18 mouse cellular contexts compared by ENCODE assay signal in genomic region chr2:156951301-156952094, GRCm38 (mm10). TPM values are rescaled to one million over a fixed set of nuclear protein-coding genes. Genes with fewer than 3 reads are reported as not detected.
DNase-seq lines count a peak whose midpoint lies in the region; ATAC-seq and TF ChIP-seq lines count a peak whose summit lies in the region.
"Had no signal": no experiment of that assay in that cellular context is flagged by ENCODE, and none has a peak within 500 bp of the region (broad histone marks: within the 10 kb centered on the region; RNA-seq: fewer than 3 reads in every experiment).

No protein-coding gene starts in this region.

- TF ChIP-seq CTCF in kidney, postnatal 0 days (IDR thresholded peaks at IDR 0.05; ENCODE audit: low read depth): no peak
- TF ChIP-seq CTCF in stomach, postnatal 0 days (IDR thresholded peaks at IDR 0.05; ENCODE audit: low read depth): no peak
- TF ChIP-seq CTCF in midbrain, postnatal 0 days (IDR thresholded peaks at IDR 0.05): no peak

- H3K27ac ChIP-seq in kidney, postnatal 0 days: no peak overlapping the region
- H3K27ac ChIP-seq in intestine, embryonic 15.5 days: no peak overlapping the region
- 0 out of 2 replicates have a peak overlapping the region, but pooled peaks have one; percentile 12 for H3K27ac ChIP-seq in liver, embryonic 12.5 days
- no peak overlapping the region for H3K27ac ChIP-seq in stomach, postnatal 0 days (replicated peaks)
- no peak overlapping the region for H3K27ac ChIP-seq in midbrain, postnatal 0 days (ENCODE audit: low read depth, low read length)
- H3K27ac ChIP-seq: embryonic facial prominence, embryonic 15.5 days; gastrocnemius, adult 2 months; heart, adult 2 months; hindbrain, embryonic 13.5 days; neural tube, embryonic 13.5 days had no signal

- H3K4me2 ChIP-seq in kidney, postnatal 0 days (ENCODE audit: low read length): no peak overlapping the region
- no peak overlapping the region for H3K4me2 ChIP-seq in intestine, embryonic 15.5 days (replicated peaks)
- no peak overlapping the region for H3K4me2 ChIP-seq in liver, embryonic 12.5 days
- H3K4me2 ChIP-seq in stomach, postnatal 0 days (replicated peaks; ENCODE audit: low read depth): no peak overlapping the region
- H3K4me2 ChIP-seq in midbrain, postnatal 0 days (ENCODE audit: low read depth, low read length, poor library complexity, severe bottlenecking): no peak overlapping the region
- H3K4me2 ChIP-seq: embryonic facial prominence, embryonic 15.5 days; hindbrain, embryonic 13.5 days; neural tube, embryonic 13.5 days had no signal

- no peak overlapping the region for H3K9ac ChIP-seq in kidney, postnatal 0 days (ENCODE audit: low read depth, low read length)
- no peak overlapping the region for H3K9ac ChIP-seq in intestine, embryonic 15.5 days
- no peak overlapping the region for H3K9ac ChIP-seq in liver, embryonic 12.5 days
- no peak overlapping the region for H3K9ac ChIP-seq in stomach, postnatal 0 days (ENCODE audit: low read length)
- H3K9ac ChIP-seq in midbrain, postnatal 0 days (replicated peaks; ENCODE audit: low read length, poor library complexity, severe bottlenecking): no peak overlapping the region
- H3K9ac ChIP-seq: embryonic facial prominence, embryonic 15.5 days; hindbrain, embryonic 13.5 days; neural tube, embryonic 13.5 days had no signal

- no peaks in the 10 kb centered on the region for H3K9me3 ChIP-seq in kidney, postnatal 0 days (replicated peaks; ENCODE audit: low read length)
- H3K9me3 ChIP-seq in intestine, embryonic 15.5 days: no peaks in the 10 kb centered on the region
- no peaks in the 10 kb centered on the region for H3K9me3 ChIP-seq in liver, embryonic 12.5 days (replicated peaks)
- H3K9me3 ChIP-seq in stomach, postnatal 0 days (ENCODE audit: control insufficient read depth, low read length): no peaks in the 10 kb centered on the region
- H3K9me3 ChIP-seq in midbrain, postnatal 0 days (ENCODE audit: low read length): no peaks in the 10 kb centered on the region
- H3K9me3 ChIP-seq: embryonic facial prominence, embryonic 15.5 days; hindbrain, embryonic 13.5 days; neural tube, embryonic 13.5 days had no signal

- H3K4me1 ChIP-seq in kidney, postnatal 0 days (replicated peaks; ENCODE audit: insufficient read depth, low read length): no peaks in the 10 kb centered on the region
- no peaks in the 10 kb centered on the region for H3K4me1 ChIP-seq in intestine, embryonic 15.5 days (replicated peaks)
- peaks cover 31% of the 10 kb centered on the region for H3K4me1 ChIP-seq in liver, embryonic 12.5 days
- H3K4me1 ChIP-seq in stomach, postnatal 0 days (replicated peaks; ENCODE audit: control insufficient read depth, insufficient read depth): no peaks in the 10 kb centered on the region
- no peaks in the 10 kb centered on the region for H3K4me1 ChIP-seq in midbrain, postnatal 0 days (ENCODE audit: insufficient read depth, low read length)
- H3K4me1 ChIP-seq: embryonic facial prominence, embryonic 15.5 days; hindbrain, embryonic 13.5 days; neural tube, embryonic 13.5 days had no signal

- peak; percentile 13 for DNase-seq in kidney, postnatal 0 days (ENCODE audit: low spot score)
- no peak for DNase-seq in kidney, postnatal 14 days
- peak; percentile 49 for DNase-seq in stomach, postnatal 0 days (ENCODE audit: low spot score)
- no peak for DNase-seq in spleen, postnatal 14 days (ENCODE audit: low spot score in 2 of 2)
- no peak for DNase-seq in midbrain, postnatal 0 days (ENCODE audit: low spot score)
- DNase-seq: adrenal gland, postnatal 14 days; cerebellum, adult 2 months; gastrocnemius, adult 2 months; heart, adult 2 months; heart, postnatal 10 days; kidney, postnatal 25 days; thymus, adult 18-20 months had no signal

- no peaks in the 10 kb centered on the region for H3K27me3 ChIP-seq in kidney, postnatal 0 days (ENCODE audit: insufficient read depth, low read length)
- no peaks in the 10 kb centered on the region for H3K27me3 ChIP-seq in intestine, embryonic 15.5 days (replicated peaks)
- H3K27me3 ChIP-seq in liver, embryonic 12.5 days (replicated peaks): no peaks in the 10 kb centered on the region
- H3K27me3 ChIP-seq in stomach, postnatal 0 days (ENCODE audit: control insufficient read depth, insufficient read depth, low read length): no peaks in the 10 kb centered on the region
- H3K27me3 ChIP-seq in midbrain, postnatal 0 days (ENCODE audit: insufficient read depth, low read length): no peaks in the 10 kb centered on the region
- H3K27me3 ChIP-seq: embryonic facial prominence, embryonic 15.5 days; hindbrain, embryonic 13.5 days; neural tube, embryonic 13.5 days had no signal

- peaks cover 10% of the 10 kb centered on the region; the same call in 1 of the 2 replicates for H3K36me3 ChIP-seq in kidney, postnatal 0 days (ENCODE audit: insufficient read depth, low read length)
- H3K36me3 ChIP-seq in intestine, embryonic 15.5 days: no peaks in the 10 kb centered on the region
- peaks cover 53% of the 10 kb centered on the region for H3K36me3 ChIP-seq in liver, embryonic 12.5 days
- H3K36me3 ChIP-seq in stomach, postnatal 0 days (ENCODE audit: control insufficient read depth, insufficient read depth, low read length): 0 out of 2 replicates have a peak, but pooled peaks cover 8% of the 10 kb centered on the region
- H3K36me3 ChIP-seq in midbrain, postnatal 0 days (ENCODE audit: insufficient read depth, low read length): peaks cover 22% of the 10 kb centered on the region

- ATAC-seq in kidney, postnatal 0 days (replicated peaks; ENCODE audit: low FRiP score, low read depth): peak; percentile 85
- peak; percentile 97 for ATAC-seq in intestine, embryonic 15.5 days
- no peak for ATAC-seq in liver, embryonic 12.5 days
- peak; percentile 94 for ATAC-seq in stomach, postnatal 0 days (ENCODE audit: low FRiP score, low TSS enrichment)
- ATAC-seq in midbrain, postnatal 0 days (ENCODE audit: low FRiP score): no peak
- ATAC-seq: CD4-positive, CD25-positive, alpha-beta regulatory T cell, adult 4 months had no signal

- TF ChIP-seq EP300 in stomach, postnatal 0 days (optimal IDR thresholded peaks at IDR 0.05): no peak

- no peak overlapping the region for H3K4me3 ChIP-seq in kidney, postnatal 0 days (replicated peaks; ENCODE audit: low read depth, low read length)
- H3K4me3 ChIP-seq in intestine, embryonic 15.5 days (replicated peaks): no peak overlapping the region
- no peak overlapping the region for H3K4me3 ChIP-seq in liver, embryonic 12.5 days
- no peak overlapping the region for H3K4me3 ChIP-seq in stomach, postnatal 0 days (ENCODE audit: low read depth, low read length)
- no peak overlapping the region for H3K4me3 ChIP-seq in midbrain, postnatal 0 days (ENCODE audit: low read depth, low read length)
- H3K4me3 ChIP-seq: embryonic facial prominence, embryonic 15.5 days; gastrocnemius, adult 2 months; heart, adult 2 months; hindbrain, embryonic 13.5 days; neural tube, embryonic 13.5 days had no signal

- WGBS in kidney, postnatal 0 days: 71% methylated on average over 10 of the region's 10 CpGs
- 74% methylated on average over 10 of the region's 10 CpGs for WGBS in intestine, embryonic 15.5 days
- 89% methylated on average over 10 of the region's 10 CpGs for WGBS in liver, embryonic 12.5 days (ENCODE audit: insufficient replicate concordance)
- 67% methylated on average over 10 of the region's 10 CpGs for WGBS in stomach, postnatal 0 days
- WGBS in midbrain, postnatal 0 days: 91% methylated on average over 10 of the region's 10 CpGs

RNA-seq across cellular contexts. Expression of gene Ndrg3, which starts 40.4 kb away (rescaled TPM):
- polyA plus RNA-seq in kidney, postnatal 0 days (2015; fragmentation: Nextera tagmentation; extraction: Ambion mirVana): 45.8 and 48.4 TPM in 2 replicates
- 41.7 and 42.9 TPM in 2 replicates for polyA plus RNA-seq in intestine, embryonic 15.5 days (2015; fragmentation: Nextera tagmentation; extraction: Ambion mirVana)
- polyA plus RNA-seq in liver, embryonic 12.5 days (2016; fragmentation: Nextera tagmentation; extraction: Ambion mirVana): 55.4 and 56.4 TPM in 2 replicates
- 21.1 and 22.4 TPM in 2 replicates for polyA plus RNA-seq in stomach, postnatal 0 days (2015; fragmentation: Nextera tagmentation; extraction: Ambion mirVana)
- total RNA-seq in midbrain, postnatal 0 days (2014; rRNA removed): 141 and 178 TPM in 2 replicates
- 160 and 169 TPM in 2 replicates for polyA plus RNA-seq in midbrain, postnatal 0 days (2015; fragmentation: Nextera tagmentation; extraction: Ambion mirVana)

RNA-seq across cellular contexts. Expression of gene Dsn1, which starts 55.5 kb away (rescaled TPM):
- 20.4 and 23.2 TPM in 2 replicates for polyA plus RNA-seq in kidney, postnatal 0 days (2015; fragmentation: Nextera tagmentation; extraction: Ambion mirVana)
- 28.3 and 29.4 TPM in 2 replicates for polyA plus RNA-seq in intestine, embryonic 15.5 days (2015; fragmentation: Nextera tagmentation; extraction: Ambion mirVana)
- polyA plus RNA-seq in liver, embryonic 12.5 days (2016; fragmentation: Nextera tagmentation; extraction: Ambion mirVana): 38.7 TPM in 2 replicates
- polyA plus RNA-seq in stomach, postnatal 0 days (2015; fragmentation: Nextera tagmentation; extraction: Ambion mirVana): 7.9 and 8.6 TPM in 2 replicates
- total RNA-seq in midbrain, postnatal 0 days (2014; rRNA removed): 5.3 and 8.8 TPM in 2 replicates
- polyA plus RNA-seq in midbrain, postnatal 0 days (2015; fragmentation: Nextera tagmentation; extraction: Ambion mirVana): 7.2 and 7.8 TPM in 2 replicates

Comparison
In these comparisons a context has a peak if more than half of its experiments do, and no peak if none do; other contexts are left out.
1. DNase-seq: peak in kidney, postnatal 0 days (single experiment) and stomach, postnatal 0 days (single experiment); none in kidney, postnatal 14 days (single experiment), spleen, postnatal 14 days (0 of 2) and midbrain, postnatal 0 days (single experiment).
2. ATAC-seq: peak in kidney, postnatal 0 days (single experiment), intestine, embryonic 15.5 days (single experiment) and stomach, postnatal 0 days (single experiment); none in liver, embryonic 12.5 days (single experiment) and midbrain, postnatal 0 days (single experiment).